Mouse (Mus musculus): Measurements from ENCODE around the gene Tpp2.
A peak's percentile ranks its signal among the peaks of the same experiment; 100 is the strongest.
"Not testable (repeated sequence)": the region's sequence is repeated elsewhere in the genome, so short reads cannot be mapped to it uniquely, and the experiment has no call there.

Tpp2 gene

DNA sequence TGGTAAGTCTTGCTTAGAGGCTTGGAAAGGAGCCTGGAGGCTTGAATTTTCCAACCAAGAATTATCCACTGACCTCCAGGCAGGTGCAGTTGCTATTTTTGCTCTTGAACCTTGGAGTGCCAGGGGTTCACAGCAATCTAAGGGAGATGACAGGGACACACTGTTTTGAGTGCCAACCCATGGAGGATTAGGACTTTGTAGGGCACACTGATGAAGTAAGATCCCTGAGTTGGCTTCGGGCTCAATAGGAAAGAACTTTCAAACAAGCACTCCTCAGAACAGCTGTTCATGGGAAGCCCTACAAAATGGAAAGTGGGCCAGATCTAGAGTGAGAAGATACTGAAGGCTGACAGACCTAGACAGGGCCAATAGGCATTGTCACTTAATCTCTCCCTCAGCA is 89.2 kb downstream of the Tpp2 start:
- DNase-seq: no peak

DNA sequence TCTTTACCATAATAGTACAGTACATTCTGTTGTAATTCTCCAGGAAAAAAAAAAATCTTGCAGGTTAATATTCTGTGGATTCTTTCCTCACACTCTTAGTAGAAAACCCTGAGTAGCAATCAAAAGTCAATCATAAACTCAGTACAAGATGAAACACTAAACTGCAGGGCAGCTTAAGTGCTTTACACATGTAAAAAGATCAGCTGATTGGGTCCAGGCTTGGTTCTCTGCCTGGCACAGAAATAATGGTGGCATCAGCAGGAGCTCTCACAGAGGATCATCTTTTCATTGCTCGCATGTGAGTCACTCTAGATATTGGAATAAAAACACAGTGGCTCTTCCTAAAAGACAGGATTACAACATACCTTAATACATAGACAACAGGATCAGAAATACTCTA is 94.2 kb downstream of the Tpp2 start:
- DNase-seq: peak; percentile 34 to 44

DNA sequence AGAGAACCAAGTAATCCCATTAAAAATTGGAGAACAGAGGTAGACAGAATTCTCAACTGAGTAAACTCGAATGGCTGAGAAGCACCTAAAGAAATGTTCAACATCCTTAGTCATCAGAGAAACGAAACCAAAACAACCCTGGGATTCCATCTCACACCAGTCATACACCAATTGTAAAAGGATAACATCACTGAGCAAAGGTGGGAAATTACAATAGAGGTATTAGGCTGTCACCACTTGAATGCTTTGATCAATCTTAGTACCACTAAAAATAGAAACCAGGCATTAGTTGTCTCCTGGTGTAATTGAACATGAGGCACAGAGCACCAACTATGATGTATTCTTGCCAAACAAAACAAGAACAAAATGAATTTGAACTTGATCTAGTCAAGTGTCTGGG is 98.8 kb downstream of the Tpp2 start:
- DNase-seq: no peak

DNA sequence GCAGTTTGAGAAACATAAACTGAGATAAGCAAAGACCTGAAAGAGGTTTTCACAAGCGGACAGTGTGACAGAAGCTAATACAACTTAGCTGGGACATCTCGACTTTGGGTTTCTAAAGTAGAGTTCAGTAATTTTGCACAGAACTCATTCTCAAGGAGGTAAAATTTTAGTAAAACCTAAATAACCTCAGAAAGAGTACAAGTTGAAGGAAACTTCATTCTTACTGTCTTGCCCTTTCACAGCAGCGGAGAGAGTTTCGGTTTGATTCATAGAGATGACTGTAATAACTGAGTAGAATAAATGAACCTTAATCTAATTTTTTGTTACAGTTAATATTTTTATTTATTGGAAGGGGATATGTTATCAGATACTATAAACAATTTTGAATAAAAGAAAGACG is 99.5 kb downstream of the Tpp2 start:
- DNase-seq: no peak

DNA sequence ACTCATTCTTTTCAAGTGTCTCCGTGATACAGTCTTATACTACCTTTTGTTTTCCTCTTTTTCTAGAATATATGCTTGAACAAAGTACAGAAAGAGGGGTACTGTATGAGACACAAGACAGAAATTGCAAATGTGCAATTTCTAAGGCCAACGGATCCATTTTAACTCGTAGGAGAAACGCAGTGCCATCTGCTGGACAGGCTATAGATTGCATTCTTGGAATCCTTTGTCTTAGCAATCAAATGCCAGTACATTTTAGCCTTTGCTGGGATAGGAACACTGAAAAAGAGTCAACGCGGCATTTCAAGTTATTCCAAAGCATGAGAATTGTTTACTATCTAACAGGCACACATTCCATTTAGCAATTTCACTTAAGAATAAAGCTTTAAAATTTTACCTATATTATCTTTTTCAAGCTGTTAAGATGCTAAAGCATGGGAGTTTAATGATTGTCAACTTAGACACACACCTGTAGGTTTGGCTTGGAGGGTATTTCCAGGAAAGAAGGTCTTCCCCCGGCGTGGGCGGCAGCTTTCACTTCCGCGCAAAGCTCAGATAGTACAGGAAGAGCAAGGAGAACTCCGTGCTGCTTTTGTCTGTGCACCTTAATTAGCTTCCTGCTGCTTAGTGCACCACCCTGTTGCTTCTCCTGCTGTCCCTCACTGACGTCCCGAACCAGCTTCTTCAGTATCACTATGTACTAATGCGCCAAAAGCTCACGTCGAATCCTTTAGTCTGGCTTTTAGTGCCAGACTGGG is 108.5 kb downstream of the Tpp2 start:
- peak; percentile 12 to 57 for DNase-seq

DNA sequence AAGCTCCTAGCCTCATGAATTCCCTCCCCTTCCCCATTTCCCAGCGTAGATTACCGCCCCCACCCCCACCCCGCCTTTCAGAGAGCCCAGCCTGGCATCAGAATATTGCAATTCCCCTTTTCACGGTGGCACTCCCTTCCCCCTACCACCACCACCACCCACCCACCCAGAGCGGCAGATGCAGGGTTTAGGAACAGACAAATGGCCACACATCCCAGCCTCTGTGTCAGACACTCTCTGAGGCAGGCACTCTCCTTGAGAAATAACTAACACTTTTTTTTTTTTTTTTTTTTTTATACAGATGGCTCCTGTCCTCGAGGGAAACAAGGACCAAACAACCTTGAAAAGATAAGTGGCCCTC is 109.1 kb downstream of the Tpp2 start:
- DNase-seq: no peak

DNA sequence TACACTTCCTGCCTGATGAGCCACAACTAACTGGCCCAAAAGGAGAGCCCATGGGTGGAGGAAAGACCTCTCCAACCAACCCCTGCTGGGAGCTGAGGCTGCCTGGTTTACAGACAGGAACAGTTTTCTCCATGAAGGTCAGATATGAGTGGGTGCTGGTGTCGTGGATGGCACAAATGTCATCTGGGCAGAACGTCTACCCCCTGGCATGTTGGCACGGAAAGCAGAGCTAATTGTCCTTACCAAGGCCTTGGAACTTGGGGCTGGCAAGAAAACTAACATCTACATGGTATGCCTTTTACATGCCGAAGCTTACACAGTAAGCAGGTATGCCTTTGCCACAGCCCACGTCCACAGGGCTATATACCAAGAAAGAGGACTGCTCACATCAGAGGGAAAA is 112.2 kb downstream of the Tpp2 start:
- not testable (repeated sequence) for DNase-seq

DNA sequence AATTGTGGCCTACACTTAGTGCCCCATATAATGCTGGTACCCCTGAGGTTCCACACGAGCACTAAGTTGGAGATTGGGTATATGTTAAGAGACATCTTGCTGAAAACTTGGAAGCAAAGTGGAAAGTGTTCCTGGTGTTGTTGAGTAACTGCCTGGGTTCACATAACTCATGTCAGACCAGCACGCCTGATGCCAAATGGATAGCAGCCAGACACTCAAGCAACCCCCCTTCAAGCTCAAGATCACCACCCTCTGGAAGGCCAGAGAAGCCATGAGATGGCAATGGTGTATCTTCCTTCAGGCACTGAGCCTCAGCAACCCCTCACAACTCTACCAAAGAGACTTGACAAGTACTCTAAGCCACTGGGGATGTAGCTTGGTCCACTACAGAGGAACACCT is 113.1 kb downstream of the Tpp2 start:
- no peak for DNase-seq

Measured in kidney, adult 8-10 months (tissue).